Mouse (Mus musculus) kidney, adult 9 months (tissue): ENCODE measurements at regions not wholly inside any gene's neighbourhood (a gene's known extent, or its start where the extent isn't known, plus 50 kb on each side); places are given as distances from the start of the nearest gene placed in this dataset.

Experiments used
- DNase-seq: peaks from one replicate; pipeline ENCODE4 v3.0.0; 2022

DNA sequence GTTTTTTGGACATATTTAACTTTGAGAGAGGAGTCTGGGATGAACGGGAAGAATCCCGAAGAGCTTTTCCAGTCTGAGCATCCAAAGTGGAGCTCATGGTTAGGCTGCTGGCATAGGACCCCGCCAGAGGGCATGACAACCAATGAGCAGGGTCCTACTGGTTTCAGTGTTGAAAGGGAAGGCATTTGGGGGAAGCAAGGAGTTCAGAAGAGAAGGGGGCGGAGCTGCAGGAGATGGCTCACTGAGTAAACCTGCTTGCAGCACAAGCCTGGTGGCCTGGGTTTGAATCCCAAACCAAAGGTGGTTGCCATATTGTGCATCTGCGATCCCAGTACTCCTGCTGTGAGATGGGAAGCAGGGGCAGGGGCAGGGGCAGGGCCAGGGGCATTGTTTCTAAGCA is 161.4 kb upstream of the Ubr2 start:
- no peak for DNase-seq

DNA sequence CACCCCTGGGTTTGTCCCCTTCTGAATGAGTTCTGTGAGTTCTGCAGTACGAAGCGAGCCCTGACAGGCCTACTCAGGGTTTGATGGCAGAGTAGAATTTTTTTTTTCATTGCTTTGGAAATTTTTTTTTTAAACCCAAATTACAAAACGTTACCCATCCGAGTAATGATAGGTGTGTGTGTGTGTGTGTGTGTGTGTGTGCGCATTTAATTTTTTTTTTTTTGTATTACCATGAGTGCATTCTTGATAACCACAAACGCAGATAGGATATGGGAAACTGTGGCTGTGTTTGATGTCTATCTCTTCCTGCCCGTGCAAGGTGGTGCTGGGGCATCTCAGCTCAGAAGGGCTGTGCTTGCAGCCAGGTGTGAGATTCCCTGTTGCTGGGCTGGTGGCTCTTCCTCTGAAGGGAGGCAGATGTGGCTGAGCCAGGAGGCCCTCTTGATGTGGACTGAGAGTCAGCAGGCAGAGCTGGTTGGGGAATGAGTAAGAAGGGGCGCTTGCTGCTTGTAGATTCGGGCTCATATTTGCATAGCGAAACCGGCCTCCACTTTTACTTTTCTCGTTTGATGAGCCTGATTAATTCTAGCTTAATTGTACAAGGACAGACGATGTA is 160.7 kb upstream of the Ubr2 start:
- no peak for DNase-seq

DNA sequence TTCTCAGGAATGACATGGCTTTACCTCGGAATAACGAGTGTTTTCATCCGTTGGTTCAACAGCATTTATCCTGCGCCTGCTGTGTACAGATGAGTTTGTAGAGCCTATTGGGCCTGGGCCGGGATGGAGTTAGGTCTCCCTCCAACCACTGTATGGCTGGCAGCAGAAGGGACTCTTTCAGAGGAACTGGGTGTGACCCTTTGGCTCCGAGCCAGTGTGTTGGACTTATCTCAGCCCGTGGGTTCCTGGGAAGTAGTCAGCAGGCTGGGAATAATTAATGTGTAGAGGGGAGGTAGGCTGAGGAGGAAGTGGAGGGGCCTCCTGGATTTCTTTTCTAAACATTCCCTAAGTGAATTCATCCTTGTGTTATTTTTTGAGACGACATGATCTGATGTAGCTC is 157.7 kb upstream of the Ubr2 start:
- DNase-seq = peak; percentile 32

DNA sequence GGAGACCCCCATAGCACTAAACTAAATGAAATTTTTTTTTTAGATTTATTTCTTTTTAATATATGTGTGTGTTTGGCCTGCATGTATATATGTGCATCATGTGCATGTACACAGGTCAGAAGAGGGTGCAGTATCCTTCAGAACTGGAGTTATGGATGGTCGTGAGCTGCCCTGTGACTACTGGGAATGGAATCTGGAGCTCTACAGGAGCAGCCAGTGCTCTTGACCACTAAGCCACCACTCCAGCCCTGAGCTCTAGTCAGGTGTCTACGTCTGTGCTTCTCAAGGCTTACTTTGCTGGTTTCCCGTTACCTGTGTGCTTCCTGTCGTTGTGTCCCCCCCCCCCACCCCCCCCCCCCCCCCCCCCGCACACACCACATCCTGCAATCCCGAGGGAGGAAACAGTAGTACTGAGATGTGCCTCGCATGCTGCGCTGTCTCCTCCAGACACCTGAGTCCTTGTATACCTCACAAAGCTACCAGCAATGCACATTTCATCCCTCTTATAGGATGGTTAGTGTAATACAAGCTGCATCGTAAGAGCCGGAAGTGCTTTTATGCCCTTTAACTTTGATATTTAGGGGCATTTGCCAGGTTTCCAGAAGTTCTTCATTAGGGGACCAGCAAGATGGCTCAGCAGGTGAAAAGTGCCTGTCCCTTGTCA is 153.5 kb upstream of the Ubr2 start:
- DNase-seq = no peak

DNA sequence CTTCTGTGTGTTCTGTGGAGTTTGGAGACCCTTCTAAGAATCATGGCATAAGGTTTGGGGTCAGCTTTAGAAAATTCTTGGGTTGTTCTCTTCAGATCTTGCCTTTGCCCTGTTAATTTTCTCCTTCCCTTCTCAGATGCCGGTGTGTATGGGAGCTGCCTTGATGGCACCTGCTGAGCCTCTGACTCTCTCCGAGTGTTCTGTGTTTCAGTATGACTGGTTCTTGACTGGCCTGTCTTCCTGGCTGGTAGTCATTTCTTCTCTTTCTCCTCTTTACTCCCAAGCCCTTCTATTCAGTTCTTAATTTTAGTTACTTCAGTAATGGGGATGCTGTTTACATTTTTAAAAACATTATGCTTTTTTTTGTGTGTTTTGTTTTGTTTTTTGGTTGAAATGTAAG is 152.1 kb upstream of the Ubr2 start:
- DNase-seq = no peak

DNA sequence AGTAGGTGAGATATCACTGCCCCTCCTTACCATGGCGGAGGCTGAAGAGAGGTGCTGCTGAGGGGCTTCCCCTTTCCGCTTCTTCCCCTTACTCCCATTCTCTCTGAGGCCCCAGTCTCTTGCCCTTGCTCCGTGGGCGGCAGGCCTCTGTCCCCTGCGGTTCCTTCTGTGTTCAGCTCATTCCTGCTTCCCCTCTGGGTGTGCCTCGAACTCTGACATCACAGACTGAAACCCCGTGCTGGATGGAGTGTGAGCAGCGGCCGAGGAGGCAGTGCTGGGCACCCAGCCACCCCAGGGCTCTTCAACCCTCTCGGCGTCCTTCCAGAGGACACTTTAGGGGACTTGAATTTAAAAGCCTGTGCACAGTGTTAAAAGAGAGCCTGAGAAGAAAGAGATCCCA is 145.9 kb upstream of the Ubr2 start:
- DNase-seq = no peak

DNA sequence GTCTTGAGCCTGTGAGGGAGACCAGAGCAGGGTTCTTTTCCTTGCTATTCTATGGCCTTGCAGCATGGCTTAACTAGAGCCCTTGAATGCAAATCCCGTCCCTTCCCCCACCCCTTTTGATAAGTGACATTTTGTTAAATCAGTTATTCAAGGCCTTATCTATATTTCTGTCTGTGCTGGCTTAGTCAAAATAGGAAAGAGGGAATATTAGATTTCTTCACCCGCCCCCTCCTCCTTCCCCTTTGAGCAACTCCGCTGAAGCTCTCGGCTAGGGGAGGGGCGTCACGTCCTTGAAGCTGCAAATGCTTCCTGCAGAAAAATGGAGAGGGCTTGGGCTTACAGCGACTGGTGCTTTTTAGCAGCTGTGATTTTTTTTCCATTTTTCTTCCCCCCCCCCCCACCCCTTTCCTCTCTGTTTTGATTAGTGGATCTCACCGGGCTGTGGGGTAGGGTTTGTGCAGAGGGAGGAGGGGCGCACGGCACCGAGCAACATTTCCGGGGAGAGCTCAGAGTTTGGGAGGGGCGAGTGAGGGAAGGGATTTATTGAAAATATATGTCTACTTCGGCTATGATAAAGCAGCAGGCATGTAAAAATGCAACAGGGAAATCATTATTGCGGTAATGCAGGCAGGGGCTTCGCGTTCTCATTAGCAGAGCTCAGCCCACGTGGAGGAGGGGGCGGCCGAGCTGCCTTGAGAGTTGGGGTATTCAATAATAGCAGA is 141.4 kb upstream of the Ubr2 start:
- DNase-seq = no peak

DNA sequence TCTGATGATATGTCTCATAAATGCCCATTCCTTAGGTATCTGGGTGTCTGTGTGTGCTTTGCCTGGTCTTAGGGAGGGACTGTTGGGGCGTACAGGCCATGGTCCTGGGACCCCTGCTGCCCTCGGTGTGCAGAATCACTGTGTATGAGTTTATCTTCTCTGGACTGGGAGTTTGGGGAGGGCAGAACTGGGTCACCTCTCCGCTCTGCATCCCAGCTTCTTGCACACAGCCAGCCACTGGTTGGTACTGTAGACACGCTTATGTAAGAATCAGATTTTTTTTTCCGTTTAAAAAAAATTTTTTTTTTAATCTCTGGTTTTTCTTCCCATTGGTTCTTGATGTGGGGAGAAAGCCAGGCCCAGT is 140.8 kb upstream of the Ubr2 start:
- DNase-seq = no peak

DNA sequence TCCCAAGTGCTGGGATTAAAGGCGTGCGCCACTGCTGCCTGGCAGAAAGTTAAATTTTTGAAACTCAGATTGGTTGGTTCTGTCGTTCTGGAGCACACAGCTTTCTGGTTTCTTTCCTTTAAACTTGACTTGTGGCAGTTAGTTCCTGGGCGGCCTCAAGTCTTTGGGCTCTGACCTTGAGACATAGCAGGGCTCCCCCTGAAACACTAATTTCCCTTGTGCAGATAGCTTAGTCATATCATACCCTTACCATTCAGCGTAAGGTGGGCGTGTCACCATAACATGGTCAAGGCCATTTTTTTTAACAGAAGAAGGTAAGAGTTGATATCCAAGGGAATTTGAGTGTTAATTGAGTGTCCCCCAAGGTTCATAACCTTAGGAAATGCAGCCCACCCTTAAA is 140.3 kb upstream of the Ubr2 start:
- no peak for DNase-seq

DNA sequence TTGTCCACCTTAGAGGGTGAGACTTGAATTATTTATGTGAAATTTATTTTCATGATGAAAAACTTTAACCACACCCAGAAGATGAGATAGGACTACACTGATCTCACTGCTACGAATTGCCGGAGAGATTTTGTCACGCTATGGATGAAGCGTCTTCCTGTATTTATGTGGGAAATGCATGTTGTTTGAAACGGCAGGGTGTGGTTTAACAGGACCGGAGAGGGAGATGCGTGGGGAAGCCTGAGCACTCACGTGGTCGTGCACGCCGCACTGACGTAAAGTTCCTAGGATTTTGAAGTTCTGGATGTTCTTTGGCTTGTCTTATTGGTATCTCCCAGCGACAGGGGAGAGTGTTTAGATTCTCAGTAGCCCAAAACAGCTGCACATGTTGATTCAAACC is 139.3 kb upstream of the Ubr2 start:
- DNase-seq = no peak

DNA sequence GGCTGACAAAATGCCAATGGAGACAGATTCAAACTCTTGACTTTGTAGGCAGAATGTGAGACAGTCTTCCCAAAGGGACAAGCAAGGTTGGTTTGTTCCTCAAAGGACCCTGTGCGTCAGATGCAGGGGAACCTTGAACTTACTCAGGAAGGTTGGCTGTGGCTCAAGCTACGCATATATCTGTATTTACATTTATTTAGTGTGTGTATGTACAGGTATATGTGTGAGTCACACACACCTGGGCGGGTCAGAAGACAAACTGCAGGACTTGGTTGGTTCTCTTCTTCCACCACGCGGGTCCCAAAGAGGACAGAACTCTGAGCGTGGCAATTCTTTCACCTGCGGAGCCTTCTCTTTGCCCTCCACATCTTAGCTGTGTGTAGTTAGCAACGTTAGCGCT is 138.8 kb upstream of the Ubr2 start:
- DNase-seq = no peak

DNA sequence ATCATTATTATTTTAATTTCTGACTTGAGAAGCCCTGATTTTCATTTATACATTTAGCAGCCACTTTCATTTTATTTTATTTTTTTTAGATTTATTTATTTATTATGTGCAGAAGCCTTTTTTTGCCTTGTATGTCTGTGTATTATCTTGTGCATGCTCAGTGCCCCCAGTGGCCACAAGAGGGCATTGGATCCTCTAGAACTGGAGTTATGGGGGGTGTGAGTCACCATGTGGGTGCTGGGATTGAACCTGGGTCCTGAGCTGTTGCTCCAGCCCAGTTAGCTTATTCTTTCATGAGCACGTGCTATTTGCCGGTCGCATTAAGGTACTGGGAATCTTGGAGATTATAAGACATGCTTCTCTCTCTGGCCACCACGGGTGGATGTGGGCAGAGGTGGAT is 136.3 kb upstream of the Ubr2 start:
- peak; percentile 34 for DNase-seq

DNA sequence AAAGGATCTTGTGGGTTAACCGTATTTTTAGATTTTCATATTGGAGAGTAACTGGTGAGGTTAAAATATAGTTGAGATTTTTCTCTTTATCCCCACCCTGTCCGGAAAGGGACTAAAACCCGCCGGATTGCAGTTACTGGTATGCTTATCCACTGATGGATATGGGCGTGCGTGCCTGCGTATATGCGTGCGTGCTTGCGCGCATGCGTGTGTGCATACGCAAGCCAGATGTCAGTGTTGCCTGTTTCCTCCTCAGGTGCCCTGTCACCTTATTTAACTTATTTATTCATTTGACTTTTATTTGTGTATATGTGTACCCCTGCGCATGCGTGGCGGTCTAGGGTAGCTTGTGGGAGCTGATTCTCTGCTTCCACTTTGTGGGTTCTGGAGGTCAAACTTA is 135.2 kb upstream of the Ubr2 start:
- no peak for DNase-seq

DNA sequence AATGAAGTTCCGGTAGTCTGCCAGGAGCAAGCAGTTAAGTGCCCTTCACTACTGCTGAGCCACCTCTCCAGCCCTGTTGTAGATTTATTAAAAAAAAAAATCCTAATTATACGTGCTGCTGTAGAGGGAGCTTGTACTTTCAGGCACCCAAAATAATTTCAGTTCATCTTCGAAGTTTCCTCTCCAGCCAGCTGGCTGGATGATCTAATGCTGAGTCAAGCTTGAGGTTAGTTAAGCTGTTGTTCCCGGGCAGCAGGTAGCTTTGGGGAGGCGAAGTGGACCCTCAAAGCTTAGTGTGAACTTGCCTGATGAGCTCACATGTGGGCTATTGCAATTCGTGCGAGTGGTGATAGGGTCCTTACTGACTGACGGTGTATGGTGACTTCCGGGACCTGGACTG is 134.6 kb upstream of the Ubr2 start:
- DNase-seq = no peak

DNA sequence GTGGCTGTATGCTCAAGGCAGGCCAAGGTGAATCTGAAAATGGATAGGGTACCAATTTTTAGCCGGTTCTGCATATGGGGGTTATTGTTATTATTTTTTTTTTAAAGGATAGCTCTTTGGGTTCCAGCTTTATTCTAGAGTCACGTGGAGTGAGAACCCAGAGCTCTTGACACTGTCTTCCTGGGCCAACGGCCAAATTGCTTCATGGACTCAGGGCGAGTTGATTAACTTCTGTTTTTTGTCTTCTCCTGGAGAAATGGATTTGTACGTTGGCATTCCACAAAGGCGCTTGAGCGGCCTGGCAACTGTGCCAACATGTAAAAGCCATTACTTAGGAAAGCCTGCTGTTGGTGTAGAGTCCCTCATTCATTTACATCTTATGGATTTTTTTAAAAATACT is 134.1 kb upstream of the Ubr2 start:
- no peak for DNase-seq

DNA sequence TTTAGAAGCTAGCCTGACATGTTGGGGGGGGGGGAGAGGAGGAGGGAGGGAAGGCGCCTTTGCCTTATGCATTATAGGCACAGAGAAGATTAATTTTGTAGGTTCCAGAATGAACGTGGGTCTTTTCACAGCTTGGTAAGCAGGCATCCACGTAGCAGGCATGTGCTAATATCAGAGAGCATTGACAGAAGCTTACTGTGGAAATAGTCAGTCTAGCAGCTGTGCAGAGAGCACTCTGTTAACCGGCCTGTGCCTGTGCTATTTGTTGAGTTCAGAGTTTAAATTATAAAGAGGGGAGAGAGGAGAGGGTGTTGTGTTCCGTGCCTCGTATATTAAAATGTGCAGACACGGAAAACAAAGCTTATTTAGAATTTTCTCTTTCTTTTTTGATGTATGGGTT is 133.5 kb upstream of the Ubr2 start:
- DNase-seq = no peak

DNA sequence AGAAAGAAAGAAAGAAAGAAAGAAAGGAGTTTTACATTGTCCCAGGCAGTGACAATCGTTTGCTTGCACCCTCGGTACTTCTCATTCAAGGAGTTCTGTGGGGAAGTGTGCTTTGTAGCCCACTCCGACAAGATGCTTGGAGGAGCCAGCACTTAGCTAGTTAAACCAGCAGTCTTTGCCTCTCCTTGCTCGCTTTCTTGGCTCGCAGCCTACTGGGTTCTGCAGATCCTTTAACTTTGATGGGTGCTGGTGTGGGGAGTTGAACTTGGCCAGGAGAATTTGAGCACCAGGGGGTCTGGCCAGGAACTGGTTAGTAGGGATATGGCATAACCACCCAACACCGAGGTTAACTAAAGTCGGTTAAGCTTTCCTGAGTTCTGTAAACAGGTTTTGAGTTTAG is 132.5 kb upstream of the Ubr2 start:
- no peak for DNase-seq

DNA sequence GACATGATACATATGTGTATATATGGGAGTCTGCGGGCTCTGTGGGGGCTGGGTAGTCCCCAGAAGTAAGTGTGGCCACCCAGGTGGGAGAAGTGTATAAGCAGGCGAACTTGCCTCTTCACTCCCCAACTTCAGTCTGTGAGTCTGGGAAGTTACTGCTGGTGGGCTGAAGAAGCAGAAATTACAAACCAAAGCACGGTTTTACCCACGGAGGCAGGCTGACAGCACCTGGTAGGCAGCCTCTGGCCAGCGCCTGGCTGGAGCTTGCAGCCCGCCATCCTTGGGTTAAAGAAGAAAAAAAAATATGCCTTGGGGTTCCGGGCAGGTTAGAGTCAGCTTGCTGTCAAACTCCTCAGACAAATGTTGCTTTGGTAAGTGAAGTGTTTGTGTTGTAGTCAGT is 131.9 kb upstream of the Ubr2 start:
- no peak for DNase-seq

DNA sequence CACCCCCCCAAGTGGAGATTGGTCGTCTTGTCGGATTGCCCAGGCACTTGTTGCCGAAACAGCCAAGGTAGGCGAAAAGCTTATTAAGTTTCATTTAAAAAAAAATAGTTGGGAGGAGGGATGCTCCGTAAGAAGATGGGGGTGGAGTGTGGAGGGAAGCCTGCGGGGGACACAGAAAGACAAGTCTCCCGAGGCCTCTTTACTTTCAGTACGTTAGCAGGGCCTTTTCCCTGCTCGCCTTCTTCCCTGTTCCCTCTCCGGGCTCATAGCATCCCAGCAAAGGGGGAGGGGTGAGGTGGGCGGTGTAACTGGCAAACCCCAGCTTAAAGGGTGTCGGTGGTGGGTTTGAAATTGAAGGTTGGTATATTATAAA is 131.5 kb upstream of the Ubr2 start:
- DNase-seq = no peak

DNA sequence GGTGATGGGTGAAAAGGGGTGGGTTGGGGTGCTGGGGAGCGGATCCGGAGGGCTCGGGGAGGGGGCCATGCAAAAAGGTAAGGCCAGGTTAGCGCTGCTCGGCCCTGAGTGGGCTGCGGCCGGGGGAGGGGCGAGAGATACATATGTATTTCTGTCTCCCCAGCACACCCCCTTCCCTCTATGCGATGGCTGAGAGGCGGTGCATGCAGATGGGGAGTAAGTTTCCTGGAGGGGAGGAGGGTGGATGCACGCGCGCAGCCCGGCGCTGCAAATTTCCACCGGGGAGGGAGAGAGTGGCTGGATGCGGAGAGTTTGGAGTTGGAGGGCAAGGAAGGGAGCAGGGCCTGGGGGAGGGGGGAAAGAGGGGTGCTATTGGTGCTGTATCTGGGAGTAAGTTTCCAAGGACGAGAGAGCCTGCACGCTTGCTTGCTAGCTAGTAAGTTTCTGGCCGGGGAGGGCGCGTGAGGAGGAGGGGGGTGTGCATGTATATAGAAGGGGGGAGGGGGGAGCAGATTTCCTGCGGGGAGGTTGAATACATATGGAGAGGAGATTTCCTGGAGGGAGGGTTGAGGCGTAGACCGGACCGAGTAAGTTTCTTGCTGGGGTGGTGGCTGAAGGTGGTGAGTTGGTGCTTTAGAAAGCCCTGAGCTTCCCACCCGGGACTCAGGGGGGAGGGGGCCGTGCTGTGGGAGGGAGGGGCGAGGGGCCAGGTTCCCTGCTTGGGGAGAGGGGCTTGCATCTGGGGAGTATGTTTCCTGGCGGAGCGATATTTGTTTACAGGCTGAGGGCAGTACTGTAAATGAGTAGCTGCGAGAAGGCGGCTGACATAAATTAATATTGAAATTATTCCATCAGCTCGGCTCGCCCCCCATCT is 130.8 kb upstream of the Ubr2 start:
- DNase-seq = peak; percentile 52

DNA sequence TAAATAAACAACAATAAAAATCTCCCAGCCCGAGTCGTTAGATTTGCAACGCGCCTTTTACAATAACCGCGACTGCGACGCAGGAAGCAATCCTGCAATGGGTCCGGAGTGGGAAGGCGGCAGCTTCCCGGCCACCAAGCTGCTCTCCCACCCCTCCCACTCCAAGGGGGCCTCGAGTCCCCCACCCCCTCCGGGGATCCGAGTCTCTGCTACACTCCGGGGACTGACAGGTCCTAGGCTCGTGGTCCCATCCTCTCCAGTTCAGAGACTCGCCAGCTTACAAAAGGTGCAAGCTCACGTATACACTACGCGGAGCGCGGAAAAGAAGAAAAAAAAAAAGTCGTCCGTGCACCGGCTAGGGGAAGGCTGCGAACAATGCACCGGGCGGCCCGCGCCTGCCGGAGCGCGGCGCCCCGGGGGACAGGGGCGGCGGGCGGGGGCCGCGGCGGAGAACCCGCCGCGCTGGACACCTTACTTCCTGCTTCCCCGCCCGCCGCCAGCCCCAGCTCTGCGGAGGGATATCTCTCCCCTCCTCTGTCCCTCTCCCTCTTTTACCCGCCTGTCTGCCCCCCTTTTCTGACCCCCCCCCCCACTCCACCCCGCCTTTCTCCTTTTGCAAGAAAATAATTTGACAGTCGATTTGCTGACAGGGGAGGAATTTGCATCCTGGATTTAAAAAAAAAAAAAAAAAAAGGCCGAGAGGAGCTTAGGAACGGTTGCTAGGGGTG is 130.0 kb upstream of the Ubr2 start:
- DNase-seq = peak; percentile 32

DNA sequence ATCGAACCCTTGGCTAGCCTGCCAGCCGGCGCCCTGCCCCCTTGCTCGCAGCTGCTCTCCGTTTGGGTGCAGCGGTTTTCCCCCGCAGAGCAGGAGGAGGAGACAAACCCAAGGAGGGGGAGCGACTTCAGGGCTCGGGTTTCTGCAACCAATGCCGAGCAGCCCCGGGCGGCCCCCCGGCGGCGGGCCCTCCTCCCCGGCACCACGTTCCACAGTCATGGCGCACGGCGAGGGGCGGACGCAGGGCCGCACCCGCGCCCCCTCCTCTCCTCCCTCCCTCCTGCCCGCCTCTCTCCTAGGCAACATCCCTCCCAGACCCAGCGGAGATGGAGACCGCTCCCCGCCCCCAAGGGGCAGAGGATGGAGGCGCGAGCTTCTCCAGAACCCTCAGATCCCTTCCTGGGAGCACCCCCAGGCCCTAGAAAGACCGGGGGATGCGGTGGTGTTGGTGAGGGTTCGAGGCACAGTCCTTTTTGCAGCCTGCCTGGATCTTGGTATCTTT is 129.4 kb upstream of the Ubr2 start:
- DNase-seq = peak; percentile 87

DNA sequence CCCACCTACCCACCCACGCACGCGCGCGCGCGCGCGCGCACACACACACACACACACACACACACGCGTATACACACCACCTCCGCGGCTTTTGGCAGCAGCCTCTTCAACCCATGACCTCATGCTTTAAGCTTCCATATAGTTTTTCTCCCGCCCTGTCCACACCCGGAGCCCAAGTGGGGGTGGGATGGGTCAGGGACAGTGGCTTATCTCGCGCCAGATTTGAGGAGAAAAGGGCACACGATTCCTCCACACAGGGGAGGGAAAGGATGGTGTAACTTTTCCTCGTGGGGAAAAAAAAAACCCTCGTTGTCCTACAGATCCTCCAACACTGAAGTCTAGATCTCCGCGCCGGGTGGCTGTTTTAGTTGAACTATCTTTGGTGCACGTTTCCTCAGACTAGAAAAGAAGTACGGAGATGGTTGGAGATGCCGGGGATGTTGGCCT is 128.8 kb upstream of the Ubr2 start:
- DNase-seq = no peak
